Mouse (Mus musculus): Measurements from ENCODE around the gene Iqsec1.

DNA sequence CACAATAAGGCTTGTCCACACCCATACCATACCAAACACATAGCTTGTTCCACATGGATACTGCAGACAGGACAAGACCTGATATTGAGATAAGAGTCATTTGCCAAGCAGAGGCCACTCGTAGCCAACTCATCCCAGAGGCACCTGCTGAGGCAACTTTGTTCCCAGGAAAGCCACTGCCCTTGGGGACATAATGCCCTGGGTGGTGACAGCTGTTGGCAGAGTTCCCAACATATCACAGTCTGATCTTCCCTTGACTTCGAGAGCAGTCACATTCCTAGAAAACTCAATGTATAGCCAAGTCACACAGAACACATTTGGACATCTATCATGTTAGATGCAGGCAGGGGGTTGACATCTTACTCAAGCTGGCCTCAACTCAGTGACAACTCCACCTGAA lies 183.4 kb downstream of the Iqsec1 start:
- TF ChIP-seq CTCF (conservative IDR thresholded peaks at IDR 0.05 in 1 of 2, IDR thresholded peaks at IDR 0.05 in 1 of 2; ENCODE audit: low read depth in 2 of 2, low read length in 2 of 2) (no peak), HCFC1 (IDR thresholded peaks at IDR 0.05; ENCODE audit: low read depth, low read length) (no peak), ETS1 (conservative IDR thresholded peaks at IDR 0.05; ENCODE audit: low read depth, low read length) (no peak), ZKSCAN1 (IDR thresholded peaks at IDR 0.05; ENCODE audit: borderline replicate concordance, low read depth, low read length) (no peak), PAX5 (IDR thresholded peaks at IDR 0.05; ENCODE audit: low read length) (no peak), TCF12 (IDR thresholded peaks at IDR 0.05; ENCODE audit: low read depth, low read length) (no peak), MAFK (IDR thresholded peaks at IDR 0.05; ENCODE audit: insufficient replicate concordance, low read length) (no peak), MAX (IDR thresholded peaks at IDR 0.05; ENCODE audit: low read length) (no peak), MXI1 (IDR thresholded peaks at IDR 0.05; ENCODE audit: low read depth, low read length) (no peak), GABPA (IDR thresholded peaks at IDR 0.05; ENCODE audit: insufficient replicate concordance, low read depth, low read length) (no peak)
